Mouse (Mus musculus) cerebellum, adult 2 months (tissue): Measurements from ENCODE around the gene Satb2.

ENCODE experiments used
- CTCF ChIP-seq: fragments of 200-500 bp; IDR thresholded peaks from 2 replicates; pipeline ENCODE4 v1.5.1; 2011; ENCODE audit warnings: low read depth, mild to moderate bottlenecking, control low read depth, low read length, moderate library complexity, borderline replicate concordance; ENCODE audit not compliant: insufficient read depth
- POLR2A ChIP-seq: fragments of 200-500 bp; IDR thresholded peaks from 2 replicates; pipeline ENCODE4 v1.6.1; 2011; ENCODE audit warnings: low read length, control low read depth, borderline replicate concordance; ENCODE audit not compliant: insufficient read depth

DNA sequence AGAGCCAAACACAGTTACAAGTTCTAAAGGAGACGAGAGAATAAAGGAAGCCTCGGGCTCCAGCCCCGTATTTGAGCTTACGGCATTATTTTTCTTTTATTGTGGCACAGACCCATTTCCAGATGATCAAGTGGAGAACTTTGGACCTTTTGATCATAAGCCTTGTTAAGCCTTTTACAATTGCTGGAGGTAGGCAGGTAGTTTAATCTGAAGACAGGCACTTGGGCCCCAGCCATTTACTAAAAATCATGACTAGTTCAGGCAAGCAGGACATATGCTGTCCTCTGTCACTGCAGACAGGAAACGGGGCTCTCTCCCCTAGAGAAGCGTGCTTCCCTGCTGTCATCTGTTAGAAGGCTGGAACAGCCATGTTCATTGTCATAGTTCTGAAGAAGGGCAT is 26.9 kb downstream of the Satb2 start:
- no peak for TF ChIP-seq POLR2A
- no peak for TF ChIP-seq CTCF
